Mouse (Mus musculus) adrenal gland, postnatal 14 days (tissue): ENCODE data around the gene Sergef. TPM values are rescaled to one million over a fixed set of nuclear protein-coding genes. Genes with fewer than 3 reads are reported as not detected.

Experiments used
- DNase-seq: peaks from one replicate; pipeline ENCODE4 v3.0.0; 2021; ENCODE audit warnings: mixed read lengths
- total RNA-seq: library from RNA; stranded (reverse); gene quantifications from 2 replicates; pipeline ENCODE4 v1.2.3, GENCODE M21; 2021

Sergef gene
- total RNA-seq, 1 experiment from 2014 or later, result 13.8 TPM

- no peak for DNase-seq
These were observed 235.8 kb downstream of the Sergef start for GRCm38 (mm10) chr7:46403616-46404485.

- no peak for DNase-seq
These were observed 238.0 kb downstream of the Sergef start for GRCm38 (mm10) chr7:46401371-46402180.

- no peak for DNase-seq
These were observed 239.3 kb downstream of the Sergef start for GRCm38 (mm10) chr7:46400346-46400745.

GRCm38 (mm10) chr7:46399676-46400075 lies 239.9 kb downstream of the Sergef start:
- DNase-seq, result no peak

- DNase-seq, result no peak
These were observed 241.0 kb downstream of the Sergef start for GRCm38 (mm10) chr7:46398612-46399011.

- no peak for DNase-seq
These were observed 241.8 kb downstream of the Sergef start for GRCm38 (mm10) chr7:46397732-46398333.

GRCm38 (mm10) chr7:46396928-46397731 lies 242.5 kb downstream of the Sergef start:
- DNase-seq, result peak; percentile 14

- peak; percentile 92 for DNase-seq
These were observed 243.2 kb downstream of the Sergef start, which contains the start of gene Kcnc1 for GRCm38 (mm10) chr7:46396231-46396927. Kcnc1 (plus strand) TSS chr7:46396497.

- no peak for DNase-seq
These were observed 244.0 kb downstream of the Sergef start for GRCm38 (mm10) chr7:46395571-46395970.

GRCm38 (mm10) chr7:46394933-46395332 lies 244.7 kb downstream of the Sergef start:
- DNase-seq, result no peak

GRCm38 (mm10) chr7:46393718-46394511 lies 245.7 kb downstream of the Sergef start:
- DNase-seq, result no peak

Other genes starting within 250 kb of the Sergef start
- gene Kcnc1, start 243.3 kb downstream of the Sergef start, total RNA-seq, result 0.44 and 0.56 TPM in 2 replicates
- gene Tph1, start 32.7 kb upstream of the Sergef start, total RNA-seq, result 0.26 TPM in 1 of 2 replicates, not detected in the other
- 8.3 and 9.9 TPM in 2 replicates for gene Saal1, start 70.9 kb upstream of the Sergef start, total RNA-seq
- gene Saa3, start 75.9 kb upstream of the Sergef start, total RNA-seq, result 1.4 TPM in 2 replicates
- gene Saa4, start 92.8 kb upstream of the Sergef start, total RNA-seq, result 1.3 and 16.7 TPM in 2 replicates
- gene Saa1, start 103.2 kb upstream of the Sergef start, total RNA-seq, result 0.85 TPM in 1 of 2 replicates, not detected in the other
- gene Saa2, start 112.0 kb upstream of the Sergef start, total RNA-seq, result 0.63 TPM in 1 of 2 replicates, not detected in the other
- 18.7 and 19.0 TPM in 2 replicates for gene Hps5, start 156.3 kb upstream of the Sergef start, total RNA-seq
- 41.1 and 41.3 TPM in 2 replicates for gene Gtf2h1, start 156.3 kb upstream of the Sergef start, total RNA-seq
- gene Ldha, start 201.7 kb upstream of the Sergef start, total RNA-seq, result 529 and 592 TPM in 2 replicates
- not detected in 2 replicates for gene Ldhc, start 221.4 kb upstream of the Sergef start, total RNA-seq